Mouse (Mus musculus) intestine, embryonic 14.5 days (tissue): Measurements from ENCODE around the gene Slc17a9. TPM values are rescaled to one million over a fixed set of nuclear protein-coding genes. Genes with fewer than 3 reads are reported as not detected.

ENCODE experiments used
- polyA plus RNA-seq: library from polyadenylated mRNA; unstranded; fragments of >200 nt; fragmentation: Nextera tagmentation; extraction: Ambion mirVana; gene quantifications from 2 replicates; pipeline ENCODE4 v1.2.1, GENCODE M21; 2014

The Slc17a9 gene
- polyA plus RNA-seq, 1 experiment from 2014 or later = 2.1 TPM

Other genes starting within 250 kb of the Slc17a9 start
- gene Ntsr1, start 225.3 kb upstream of the Slc17a9 start, polyA plus RNA-seq = 6.2 and 6.3 TPM in 2 replicates
- 26.2 and 27.3 TPM in 2 replicates for gene Mrgbp, start 144.0 kb upstream of the Slc17a9 start, polyA plus RNA-seq
- 62.7 and 64.6 TPM in 2 replicates for gene Ogfr, start 136.0 kb upstream of the Slc17a9 start, polyA plus RNA-seq
- 6.6 and 7.2 TPM in 2 replicates for gene Col9a3, start 127.5 kb upstream of the Slc17a9 start, polyA plus RNA-seq
- gene Tcfl5, start 82.6 kb upstream of the Slc17a9 start, polyA plus RNA-seq = 0.09 and 0.19 TPM in 2 replicates
- gene Dido1, start 15.3 kb upstream of the Slc17a9 start, polyA plus RNA-seq = 31.0 and 31.6 TPM in 2 replicates
- gene Gid8, start 15.1 kb upstream of the Slc17a9 start, polyA plus RNA-seq = 51.7 and 52.0 TPM in 2 replicates
- not detected in 2 replicates for gene Bhlhe23, start 51.6 kb downstream of the Slc17a9 start, polyA plus RNA-seq
- gene Ythdf1, start 195.7 kb downstream of the Slc17a9 start, polyA plus RNA-seq = 42.0 and 61.0 TPM in 2 replicates
- 0.26 TPM in 1 of 2 replicates, not detected in the other for gene Birc7, start 203.8 kb downstream of the Slc17a9 start, polyA plus RNA-seq
- 51.0 and 53.3 TPM in 2 replicates for gene Nkain4, start 229.4 kb downstream of the Slc17a9 start, polyA plus RNA-seq
- gene Arfgap1, start 242.0 kb downstream of the Slc17a9 start, polyA plus RNA-seq = 77.0 and 78.6 TPM in 2 replicates